11 mouse cellular contexts compared by ENCODE assay signal in the genomic region with DNA sequence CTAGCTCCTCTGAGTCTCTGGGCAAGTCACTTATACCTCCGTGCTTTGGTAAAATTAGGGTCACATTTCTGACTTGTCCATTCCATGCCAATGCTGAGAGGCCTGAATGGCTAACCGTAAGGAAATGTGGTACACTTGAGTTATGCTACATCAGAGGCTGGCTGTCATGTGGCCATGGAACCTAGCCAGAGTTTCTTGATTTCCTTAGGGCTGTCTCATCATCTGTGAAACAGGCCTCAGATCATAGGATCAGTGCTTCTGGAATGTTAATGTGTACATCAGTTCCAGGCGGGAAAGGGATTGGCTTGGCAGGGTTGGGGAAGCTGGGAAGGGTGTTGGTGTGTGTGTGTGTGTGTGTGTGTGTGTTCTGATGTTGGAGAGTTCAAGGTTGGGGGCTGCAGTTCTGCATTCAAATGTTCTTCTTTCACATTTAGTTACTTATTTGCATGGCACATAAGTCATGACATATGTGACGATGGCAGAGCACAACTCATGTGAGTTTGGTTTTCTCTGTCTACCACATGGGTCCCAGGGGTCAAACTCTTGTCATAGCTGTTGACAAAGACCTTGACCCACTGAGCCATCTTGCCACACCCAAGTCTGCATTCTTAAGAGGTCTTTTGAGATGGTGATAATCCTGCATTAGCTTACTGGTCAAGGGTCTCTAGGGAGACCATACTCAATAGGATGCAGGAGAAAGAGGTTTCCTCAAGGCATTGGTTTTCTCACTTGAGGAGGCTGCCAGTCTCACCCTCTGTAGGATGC.
"Had no signal": no experiment of that assay in that cellular context is flagged by ENCODE, and none has a peak within 500 bp of the region (broad histone marks: within the 10 kb centered on the region; RNA-seq: fewer than 3 reads in every experiment).

No protein-coding gene starts in this region.

- DNase-seq: kidney, adult 2 months; kidney, postnatal 14 days; thymus, adult 18-20 months; thymus, postnatal 14 days had no signal

- H3K27ac ChIP-seq: kidney, embryonic 15.5 days; liver, embryonic 12.5 days; lung, embryonic 15.5 days; midbrain, embryonic 13.5 days; neural tube, embryonic 12.5 days had no signal

- H3K4me2 ChIP-seq: kidney, embryonic 15.5 days; limb, embryonic 15.5 days; liver, embryonic 12.5 days; lung, embryonic 15.5 days; midbrain, embryonic 13.5 days; neural tube, embryonic 12.5 days had no signal

- H3K4me1 ChIP-seq: liver, embryonic 12.5 days had no signal

- ATAC-seq: liver, embryonic 12.5 days had no signal

- H3K27me3 ChIP-seq: kidney, embryonic 15.5 days; limb, embryonic 15.5 days; liver, embryonic 12.5 days; lung, embryonic 15.5 days; neural tube, embryonic 12.5 days had no signal

- H3K36me3 ChIP-seq: kidney, embryonic 15.5 days; limb, embryonic 15.5 days; liver, embryonic 12.5 days; lung, embryonic 15.5 days; midbrain, embryonic 13.5 days; neural tube, embryonic 12.5 days had no signal

- H3K9me3 ChIP-seq: kidney, embryonic 15.5 days; limb, embryonic 15.5 days; liver, embryonic 12.5 days; lung, embryonic 15.5 days; midbrain, embryonic 13.5 days; neural tube, embryonic 12.5 days had no signal

- H3K9ac ChIP-seq: kidney, embryonic 15.5 days; limb, embryonic 15.5 days; liver, embryonic 12.5 days; lung, embryonic 15.5 days; midbrain, embryonic 13.5 days; neural tube, embryonic 12.5 days had no signal

- H3K4me3 ChIP-seq: kidney, embryonic 15.5 days; limb, embryonic 15.5 days; liver, embryonic 12.5 days; lung, embryonic 15.5 days; midbrain, embryonic 13.5 days; myocyte; neural tube, embryonic 12.5 days had no signal
